Mouse (Mus musculus) liver, embryonic 14.5 days (tissue): Measurements from ENCODE around the gene Brk1.

Experiments used
- CTCF ChIP-seq: IDR thresholded peaks from 2 replicates; pipeline ENCODE4 v1.5.1; 2016; ENCODE audit warnings: antibody characterized with exemption, low read depth, control low read depth
- EP300 ChIP-seq: IDR thresholded peaks from 2 replicates; pipeline ENCODE4 v1.6.1; 2016; ENCODE audit warnings: antibody characterized with exemption, low read depth

DNA sequence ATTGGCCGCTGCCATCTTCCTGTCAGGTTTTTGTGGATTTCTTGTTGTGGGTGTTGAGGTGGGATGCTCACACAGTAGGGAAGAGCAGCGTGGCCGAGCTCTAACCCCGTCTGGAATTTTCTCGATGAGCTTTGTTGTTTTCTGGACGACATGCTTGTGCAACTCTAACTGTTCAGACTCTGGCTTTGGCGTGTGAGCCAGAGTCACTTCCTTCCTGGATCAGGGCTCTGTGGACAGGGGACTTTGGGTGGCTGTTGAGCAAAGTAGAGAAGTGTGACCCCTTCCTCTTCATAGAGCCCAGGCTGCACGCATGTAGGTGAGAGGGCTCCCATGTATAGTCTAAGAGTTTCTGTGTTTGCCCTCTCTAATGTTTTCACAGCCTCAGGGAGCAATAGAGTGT, 49.5 kb downstream of the Brk1 start:
- TF ChIP-seq CTCF (no peak), EP300 (no peak)
